Mouse (Mus musculus): ENCODE measurements around the gene Raly.

The Raly gene

DNA sequence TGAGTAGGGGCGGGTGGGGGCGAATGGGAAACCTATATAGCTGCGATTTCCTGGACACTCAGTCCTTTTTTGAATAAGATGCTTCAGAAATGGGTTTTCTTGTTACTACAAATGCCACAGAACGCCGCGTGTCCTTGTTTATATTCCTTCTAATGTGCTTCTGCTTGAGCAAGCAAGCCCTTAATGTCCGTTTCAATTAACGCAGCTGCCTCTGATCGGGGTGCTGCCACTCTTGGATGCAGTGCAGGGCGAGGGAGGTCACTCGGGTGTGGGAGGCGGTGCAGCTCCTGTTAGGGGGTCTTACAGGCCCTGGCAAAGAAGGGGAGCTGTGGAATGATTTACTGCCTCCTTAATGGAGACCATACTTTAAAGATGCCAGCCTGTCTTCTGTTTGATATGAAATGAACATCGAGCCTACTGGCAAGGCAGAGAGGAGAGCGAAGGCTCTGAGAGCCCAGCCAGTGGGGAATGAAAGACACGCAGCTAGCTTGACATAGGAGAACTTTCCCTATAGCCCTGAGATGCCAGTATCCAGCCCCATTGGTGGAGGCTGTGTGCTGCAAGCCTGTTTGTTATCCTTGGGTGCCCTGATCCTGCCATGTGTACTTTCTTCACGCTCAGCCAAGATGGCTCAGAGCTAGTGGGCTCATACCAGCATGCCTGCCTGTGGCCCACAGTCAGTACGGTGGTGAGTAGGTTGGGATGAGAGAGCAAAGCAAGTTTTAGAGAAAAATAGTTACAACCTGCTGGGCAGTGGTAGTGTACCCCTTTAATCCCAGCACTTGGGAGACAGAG, 7.8 kb upstream of the Raly start:
- DNase-seq (ENCODE audit: low spot score) = no peak

DNA sequence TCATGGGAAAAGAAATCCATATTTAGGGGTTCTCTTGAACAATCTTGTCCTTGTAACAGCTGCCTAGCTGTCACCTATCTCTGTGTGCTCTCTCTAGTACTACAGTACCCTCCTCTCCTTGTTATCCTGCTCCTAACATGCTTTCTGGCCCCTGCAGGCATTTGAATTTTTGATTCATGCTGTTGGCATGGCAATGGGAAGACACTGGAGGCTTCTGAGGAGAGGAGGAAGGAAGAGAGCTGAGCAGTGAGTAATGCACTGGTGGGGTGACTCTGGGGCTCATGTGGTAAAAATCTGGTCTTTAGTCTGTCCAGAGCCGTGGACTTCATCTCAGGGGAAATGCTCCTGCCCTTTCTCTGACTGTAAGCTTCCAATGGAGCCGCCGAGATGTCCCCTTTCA, 5.6 kb upstream of the Raly start:
- DNase-seq (ENCODE audit: low spot score) = no peak

DNA sequence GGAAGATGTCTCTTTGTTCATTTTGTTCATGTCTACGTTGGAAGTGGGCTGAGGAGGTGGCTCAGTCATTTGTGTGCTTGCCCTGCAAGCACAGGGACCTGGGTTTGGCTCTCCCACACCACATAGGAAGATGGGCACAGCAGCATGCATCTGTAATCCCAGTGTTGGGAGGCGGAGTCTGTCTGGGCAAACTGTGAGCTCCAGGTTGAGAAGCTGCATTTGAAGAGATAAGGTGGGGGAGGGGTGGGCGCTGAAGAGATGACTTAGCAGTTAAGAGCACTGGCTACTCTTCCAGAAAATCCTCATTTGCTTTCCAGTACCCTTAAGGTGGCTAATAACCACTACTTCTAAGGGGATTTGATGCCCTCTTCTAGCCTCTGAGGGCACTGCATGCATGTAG, 4.7 kb upstream of the Raly start:
- DNase-seq (ENCODE audit: low spot score) = no peak

DNA sequence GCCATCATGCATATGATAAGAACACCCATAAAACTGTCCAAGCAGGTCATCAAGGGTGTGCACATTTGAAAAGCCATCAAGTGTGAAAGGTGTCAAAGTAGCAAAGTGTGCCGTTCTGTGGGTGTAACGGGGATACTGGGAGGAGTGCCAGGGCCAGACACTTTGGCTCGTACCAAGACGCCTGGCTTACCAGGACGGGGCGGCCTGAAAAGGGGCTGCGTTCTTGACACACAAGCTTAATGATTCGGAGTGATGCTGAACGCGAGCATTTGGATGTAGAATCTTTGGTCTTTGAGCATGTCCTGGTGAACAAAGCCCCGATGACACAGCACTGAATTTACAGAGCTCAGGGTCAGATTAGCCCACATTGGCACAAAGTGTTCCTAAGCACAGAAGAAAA, 4.1 kb upstream of the Raly start:
- no peak for DNase-seq (ENCODE audit: low spot score)

DNA sequence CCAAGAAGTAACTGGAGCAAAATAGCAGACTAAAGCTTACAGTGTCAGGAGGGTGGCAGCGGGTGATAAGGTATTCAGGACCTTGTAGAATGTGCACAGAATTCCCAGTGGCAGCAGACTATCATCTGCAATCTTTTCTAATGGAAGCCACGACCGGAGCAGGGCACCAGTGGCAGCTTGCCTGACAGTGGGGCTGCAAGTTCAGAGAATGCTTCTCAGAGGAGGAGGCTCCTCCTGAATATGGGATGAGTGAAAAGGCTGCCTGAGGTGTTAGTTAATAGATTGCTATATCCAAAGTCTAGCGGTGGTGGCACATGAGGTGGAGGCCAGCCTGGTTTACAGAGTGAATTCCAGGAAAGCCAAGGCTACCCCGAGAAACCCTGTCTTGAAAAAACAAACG, 1.5 kb upstream of the Raly start:
- DNase-seq (ENCODE audit: low spot score) = no peak

DNA sequence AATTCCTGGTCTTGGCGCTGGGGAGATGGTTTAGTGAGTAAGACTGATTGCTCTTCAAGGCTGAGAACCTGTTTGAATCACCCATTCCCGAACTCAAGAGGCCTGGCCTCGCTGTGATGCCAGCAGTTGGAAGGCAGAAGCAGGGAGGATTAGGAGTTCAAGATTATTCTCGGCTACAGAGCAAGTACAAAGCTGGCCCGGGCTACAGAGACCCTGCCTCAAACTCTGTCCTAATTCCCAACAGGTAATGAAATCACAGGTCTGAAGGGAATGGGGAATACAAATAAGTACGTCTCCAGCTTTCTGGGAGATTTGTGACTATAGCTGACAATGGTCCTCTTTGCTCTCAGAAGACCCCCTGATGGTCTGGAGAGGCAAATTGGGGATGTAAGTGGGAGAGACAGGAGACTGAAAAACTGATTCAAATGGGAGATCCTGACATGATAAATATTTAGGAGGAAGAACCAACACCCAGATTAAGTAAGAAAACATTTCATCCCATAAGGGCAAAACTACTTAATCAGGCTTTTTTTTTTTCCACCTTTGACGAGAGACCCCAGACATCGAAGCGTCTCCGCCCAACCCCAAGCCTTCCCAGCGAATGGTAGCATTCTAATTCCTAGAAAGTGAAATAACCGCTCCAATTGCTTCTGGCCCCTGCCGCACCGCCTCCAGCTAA, 780 bp upstream of the Raly start:
- no peak for DNase-seq (ENCODE audit: low spot score)

DNA sequence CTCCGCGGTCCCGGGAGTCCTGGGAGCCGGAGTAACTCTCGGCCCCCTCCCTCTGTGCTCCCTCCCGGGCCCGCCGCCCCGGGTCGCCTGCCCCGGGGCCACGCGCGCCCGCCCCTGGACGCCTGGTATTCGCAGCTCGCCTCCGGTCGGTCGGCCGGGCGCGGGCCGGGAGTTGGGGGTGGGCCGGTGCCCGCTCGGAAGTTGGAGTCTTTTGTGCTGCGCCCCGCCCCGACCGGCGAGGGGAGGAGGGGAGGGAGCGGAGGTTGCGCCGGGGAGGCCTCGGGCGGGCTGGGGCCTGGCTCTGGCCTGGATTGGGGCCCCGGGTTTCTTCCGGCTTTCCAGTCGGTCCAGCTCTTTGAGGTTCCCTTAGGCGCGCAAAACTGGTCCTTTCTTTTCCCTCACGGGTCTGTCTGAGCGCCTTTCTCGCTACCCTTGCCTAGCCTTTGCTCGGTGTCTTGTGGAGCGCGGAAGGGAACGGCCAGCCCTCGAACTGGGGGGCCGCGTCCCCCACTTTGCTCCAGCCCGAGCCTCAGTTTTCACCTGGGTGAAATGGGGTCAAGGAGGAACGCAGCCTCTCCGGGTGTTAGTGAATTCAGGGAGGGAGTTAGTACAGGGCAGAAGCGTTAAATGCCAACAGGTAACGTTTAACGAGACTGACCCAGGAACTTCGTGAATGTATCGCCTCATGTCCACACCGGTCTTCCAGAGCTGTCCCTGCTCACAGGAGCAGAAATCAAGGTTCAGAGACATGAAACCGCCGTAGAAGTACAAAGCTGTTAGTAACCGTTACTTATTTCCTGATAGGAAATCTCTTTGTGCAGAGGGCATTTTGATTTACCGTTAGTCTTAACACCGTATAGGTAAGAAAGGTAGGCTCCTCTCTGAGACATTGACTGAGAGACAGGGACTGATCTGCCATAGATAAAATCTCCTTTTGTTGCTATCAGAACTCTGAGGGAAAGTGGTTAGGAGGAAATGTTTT, 1.1 kb downstream of the Raly start:
- peak; percentile 60 for DNase-seq (ENCODE audit: low spot score)

DNA sequence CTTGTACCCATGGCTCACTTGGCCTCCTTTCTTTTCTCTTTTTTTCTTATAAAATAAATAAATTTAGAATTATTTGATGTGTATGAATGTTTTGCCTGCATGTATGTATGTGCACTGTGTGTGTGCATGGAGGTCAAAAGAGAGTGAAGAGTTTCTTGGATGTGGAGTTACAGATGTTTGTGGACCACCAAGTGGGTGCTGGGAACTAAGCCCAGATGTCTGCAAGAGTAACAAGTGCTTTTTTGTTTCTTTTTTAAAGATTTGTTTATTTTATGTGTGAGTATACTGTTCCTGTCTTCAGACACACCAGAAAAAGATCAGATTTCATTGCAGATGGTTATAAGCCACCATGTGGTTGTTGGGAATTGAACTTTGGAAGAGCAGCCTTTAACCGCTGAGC, 12.5 kb downstream of the Raly start:
- DNase-seq (ENCODE audit: low spot score) = no peak

DNA sequence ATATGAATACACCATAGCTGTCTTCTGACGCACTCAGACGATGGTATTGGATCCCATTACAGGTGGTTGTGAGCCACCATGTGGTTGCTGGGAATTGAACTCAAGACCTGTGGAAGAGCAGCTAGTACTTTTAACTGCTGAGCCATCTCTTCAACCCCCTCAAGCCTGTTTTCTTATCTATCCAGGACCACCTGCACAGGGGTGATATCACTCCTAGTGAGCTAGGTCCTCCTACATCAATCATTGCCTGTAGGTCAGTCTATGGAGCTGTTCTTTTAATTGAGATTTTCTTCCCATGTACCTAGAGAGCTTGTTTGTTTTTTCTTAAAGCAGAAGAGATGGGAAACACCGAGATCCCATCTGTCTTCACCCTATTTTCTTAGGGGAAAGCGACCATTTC, 12.9 kb downstream of the Raly start:
- DNase-seq (ENCODE audit: low spot score) = no peak

DNA sequence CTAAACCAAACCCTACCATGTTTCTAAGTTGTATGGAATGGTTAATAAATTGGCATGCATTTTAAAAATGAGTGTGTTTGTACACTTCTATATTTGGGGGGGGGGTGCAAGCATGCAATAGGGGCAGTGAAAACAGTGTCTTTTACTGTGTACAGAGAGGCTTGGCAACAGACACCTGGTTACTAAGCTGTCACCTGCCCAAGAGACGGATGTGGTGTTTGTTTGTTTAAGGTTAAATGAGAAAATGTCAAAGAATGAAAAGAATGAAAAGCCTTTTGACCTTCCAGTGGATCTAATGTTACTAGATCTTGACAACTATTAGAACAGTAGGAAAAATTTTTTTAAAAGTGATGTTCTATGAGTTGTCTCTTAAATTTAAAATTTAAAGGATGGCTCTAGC, 16.8 kb downstream of the Raly start:
- no peak for DNase-seq (ENCODE audit: low spot score)

DNA sequence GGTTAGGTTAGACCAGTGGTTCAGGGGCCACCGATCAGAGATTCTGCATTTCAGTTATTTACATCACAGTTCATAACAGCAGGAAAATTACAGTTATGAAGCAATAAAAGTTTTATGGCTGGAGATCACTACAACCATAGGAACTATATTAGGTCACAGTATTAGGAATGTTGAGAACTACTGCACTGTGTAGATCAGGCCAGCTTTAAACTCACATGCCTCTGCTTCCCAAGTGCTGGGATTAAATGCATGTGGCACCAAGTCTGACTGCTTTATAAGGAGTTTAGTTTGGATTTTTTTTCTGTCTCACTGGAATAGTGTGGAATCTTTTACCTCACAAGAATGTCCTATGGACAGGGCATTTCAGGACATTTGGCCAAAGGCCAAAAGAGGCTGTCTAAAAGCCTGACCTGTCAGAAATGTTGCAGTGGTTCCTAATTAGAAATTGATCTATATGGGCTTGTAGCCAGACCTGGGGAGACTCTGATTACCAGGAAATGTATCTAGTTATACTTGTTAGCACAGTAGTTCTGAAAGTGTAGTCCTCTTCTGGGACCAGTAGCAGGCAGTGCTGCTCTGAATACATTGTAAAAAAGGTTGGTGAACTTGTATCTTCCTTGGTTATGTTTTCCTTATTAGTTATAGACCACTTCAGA, 18.3 kb downstream of the Raly start:
- DNase-seq (ENCODE audit: low spot score) = no peak

DNA sequence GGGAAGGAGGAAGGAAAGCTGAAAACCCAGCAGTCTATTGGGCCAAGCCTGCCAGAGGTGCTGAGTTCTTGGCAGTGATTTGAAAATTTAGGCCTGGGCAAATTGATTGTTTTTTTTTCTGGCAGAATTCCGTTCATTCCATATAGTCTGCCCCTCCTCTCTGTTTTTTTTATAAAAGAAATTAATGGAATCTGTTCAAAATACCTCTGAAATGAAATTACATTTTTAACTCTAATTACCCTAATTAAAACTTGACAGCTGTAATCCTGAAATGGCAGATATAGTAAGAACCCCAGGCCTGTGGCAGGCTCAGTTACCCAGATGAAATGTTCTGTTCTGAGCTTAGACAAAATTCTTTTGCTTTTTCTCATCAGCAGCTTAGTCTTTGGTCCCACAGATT, 19.9 kb downstream of the Raly start:
- no peak for DNase-seq (ENCODE audit: low spot score)

DNA sequence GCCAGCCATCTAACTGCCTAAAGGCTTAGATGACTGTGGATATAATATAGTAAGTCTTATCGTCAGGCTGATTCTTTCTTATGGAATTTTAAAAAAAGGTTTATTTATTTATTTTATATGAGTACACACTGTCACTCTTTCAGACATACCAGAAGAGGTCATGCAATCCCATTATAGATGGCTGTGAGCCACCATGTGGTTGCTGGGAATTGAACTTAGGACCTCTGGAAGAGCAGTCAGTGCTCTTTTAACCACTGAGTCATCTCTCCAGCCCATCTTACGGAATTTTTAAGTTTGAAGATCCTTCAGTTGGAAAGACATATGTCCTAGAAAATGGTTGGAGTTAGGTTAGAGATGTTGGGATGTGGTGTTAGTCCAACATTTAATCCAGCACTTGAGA, 22.5 kb downstream of the Raly start:
- DNase-seq (ENCODE audit: low spot score) = no peak

DNA sequence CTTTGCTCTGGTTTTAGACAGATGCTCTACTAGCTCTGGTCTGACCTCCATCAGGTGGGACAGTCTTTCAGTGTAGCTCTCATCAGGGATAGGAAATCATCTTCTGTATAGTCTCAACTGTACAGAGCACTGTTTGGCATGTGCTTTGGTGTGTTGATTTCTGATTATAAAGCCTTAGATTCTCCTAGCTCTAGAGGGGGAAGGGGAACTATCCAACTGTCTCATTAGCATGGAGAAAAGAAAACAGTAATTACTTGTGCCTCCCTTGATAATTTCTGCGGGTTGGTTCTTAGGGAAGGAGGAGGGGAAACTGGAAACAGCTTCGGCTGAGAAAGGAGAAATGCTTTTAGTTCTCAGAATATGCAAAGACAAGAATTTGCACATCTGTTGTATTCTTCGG, 26.2 kb downstream of the Raly start:
- no peak for DNase-seq (ENCODE audit: low spot score)

DNA sequence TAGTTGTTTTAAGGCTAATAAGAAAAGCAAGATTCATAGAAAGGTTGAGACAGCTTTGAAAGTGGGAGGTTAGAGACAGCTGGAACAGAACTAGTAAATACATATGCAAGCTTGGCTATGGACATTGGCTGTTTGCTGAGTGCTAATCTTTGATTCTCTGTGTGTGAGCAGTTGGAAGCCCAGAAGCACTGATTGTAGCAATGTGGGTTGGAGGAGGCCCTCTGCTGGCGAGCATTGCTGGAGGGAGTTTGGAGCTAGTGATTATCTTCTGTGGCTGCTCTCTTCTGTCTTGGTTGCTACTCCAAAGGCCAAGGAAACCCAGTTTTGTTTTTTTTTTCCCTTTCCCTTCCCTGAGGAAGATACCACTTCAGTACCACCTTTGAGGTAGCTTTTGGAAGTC, 26.9 kb downstream of the Raly start:
- peak; percentile 27 for DNase-seq (ENCODE audit: low spot score)

DNA sequence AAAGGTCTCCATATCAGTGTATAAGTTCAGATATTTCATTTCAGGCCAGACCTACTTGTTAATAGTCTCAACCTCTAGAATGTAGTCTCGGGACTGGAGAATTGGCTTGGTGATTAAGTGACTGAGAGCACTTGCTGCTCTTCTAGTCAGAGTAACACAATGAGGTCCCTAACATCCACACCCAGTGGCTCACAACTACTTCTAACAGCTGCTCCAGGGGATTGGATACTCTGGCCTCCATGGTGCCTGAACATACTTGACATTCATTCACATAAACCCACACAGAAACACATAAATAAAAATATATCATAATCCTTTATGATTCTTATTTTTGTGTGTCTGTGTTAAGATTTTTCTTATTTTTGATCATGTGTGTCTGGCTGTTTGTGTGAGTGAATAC, 27.7 kb downstream of the Raly start:
- no peak for DNase-seq (ENCODE audit: low spot score)

DNA sequence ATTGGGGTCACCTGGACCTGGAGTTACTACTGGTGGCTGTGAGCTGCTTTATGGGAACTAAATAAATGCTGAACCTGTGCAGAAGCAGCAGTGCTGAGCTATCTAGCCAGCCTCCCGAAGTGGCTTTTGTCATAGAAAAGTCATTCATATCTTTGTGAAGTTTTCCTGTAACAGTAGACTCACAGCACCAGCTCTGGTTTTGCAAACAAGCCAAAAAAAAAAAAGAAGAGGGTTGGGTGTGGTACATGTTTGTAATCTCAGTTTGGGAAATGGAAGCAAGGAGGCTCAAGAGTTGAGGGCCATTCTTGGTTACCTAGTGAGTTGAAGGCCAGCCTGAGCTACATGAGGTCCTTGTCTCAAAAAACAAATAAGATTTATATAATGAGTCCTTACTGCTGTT, 29.4 kb downstream of the Raly start:
- no peak for DNase-seq (ENCODE audit: low spot score)

DNA sequence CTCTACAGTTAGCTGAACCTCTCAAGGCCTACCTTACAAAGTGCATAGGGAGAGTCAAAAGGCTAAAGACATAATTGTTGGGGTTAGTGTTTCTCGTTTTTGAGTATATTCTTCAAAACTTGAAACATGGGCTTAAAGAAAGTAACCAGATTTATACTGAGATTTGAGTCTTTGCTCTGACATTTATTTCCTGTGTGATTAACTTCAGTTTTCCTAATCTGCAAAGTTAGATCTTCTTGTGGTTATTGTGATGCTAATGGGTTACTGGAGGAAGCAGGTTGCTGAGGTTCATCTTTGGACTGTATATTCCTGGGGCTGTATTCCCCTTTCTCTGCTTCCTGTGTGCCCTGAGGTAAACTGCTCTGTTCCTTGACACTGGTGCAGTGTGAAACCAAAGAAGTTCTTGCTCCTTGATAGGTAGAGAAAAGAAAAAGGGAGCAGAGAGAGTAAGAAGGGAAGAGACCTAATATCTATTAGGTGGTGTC, 35.2 kb downstream of the Raly start:
- DNase-seq (ENCODE audit: low spot score) = no peak

DNA sequence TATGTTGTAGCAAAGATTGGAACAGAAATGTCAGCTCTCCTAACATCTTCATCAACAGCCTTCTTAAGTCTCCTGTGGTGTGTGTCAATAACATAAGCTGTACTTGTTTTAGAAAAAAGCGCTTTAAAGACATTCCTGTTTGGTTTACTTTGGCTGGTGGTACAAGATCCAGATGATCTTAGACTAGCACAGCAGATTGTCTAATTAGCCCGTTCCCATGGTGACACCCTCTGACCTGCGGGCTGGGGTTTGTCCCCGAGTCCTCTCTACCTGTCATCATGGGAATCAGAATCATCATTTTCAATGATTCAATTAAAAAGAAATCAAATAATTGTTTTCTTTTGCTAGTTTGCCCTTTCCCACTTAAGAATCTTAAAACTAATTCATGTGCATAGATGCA, 36.6 kb downstream of the Raly start:
- no peak for DNase-seq (ENCODE audit: low spot score)

DNA sequence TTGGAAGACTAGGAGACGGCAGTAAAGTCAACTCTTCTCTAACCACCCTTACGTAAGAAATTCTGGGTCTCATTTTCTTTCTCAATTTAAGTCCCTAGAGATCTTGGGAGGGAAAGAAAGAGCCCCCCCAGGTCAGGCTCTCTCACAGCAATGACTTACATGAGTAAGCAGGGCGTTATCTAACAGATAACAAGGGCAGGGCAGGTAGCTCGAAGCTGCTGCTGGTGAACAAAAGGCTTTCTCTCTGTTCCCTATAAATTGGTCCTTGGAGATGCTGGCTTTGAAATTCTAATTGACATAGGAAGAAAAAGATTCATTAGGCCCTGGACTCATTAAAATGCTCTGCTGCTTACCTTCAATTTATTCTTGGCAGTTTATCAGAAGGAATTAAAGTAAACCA, 41.6 kb downstream of the Raly start:
- DNase-seq (ENCODE audit: low spot score) = no peak

DNA sequence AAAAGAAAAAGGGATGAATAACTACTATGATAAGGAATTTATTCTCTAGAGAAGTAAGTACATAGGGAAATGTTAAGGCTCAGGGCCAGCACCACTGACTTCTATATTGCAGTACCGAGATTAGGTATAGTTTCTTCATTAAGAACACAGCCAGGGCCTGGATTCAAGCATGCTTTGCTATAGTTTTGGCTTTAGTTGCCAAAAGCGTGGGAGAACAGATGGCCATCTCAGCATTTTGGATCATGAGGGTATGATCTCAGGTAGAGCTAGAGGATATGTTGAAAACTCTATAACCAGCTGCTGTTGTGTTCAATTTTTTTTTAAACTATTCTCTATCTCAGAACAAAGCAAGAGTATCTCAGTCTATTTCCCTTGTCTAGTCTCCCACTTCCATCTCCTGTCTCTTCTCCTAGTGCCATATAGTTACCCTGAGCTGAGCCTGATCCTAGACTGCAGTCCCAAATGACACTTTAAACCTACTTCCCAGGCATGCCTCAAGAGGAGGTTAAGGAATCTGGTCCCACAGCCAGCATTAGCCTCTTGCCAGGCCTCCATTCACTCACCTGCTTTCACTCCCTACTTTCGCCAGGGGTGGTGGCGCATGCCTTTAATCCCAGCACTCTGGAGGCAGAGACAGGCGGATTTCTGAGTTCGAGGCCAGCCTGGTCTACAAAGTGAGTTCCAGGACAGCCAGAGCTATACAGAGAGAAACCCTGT, 43.4 kb downstream of the Raly start:
- DNase-seq (ENCODE audit: low spot score) = no peak

Measured in ovary, postnatal 14 days (tissue).